Mouse (Mus musculus) gastrocnemius, postnatal 10 days (tissue): Measurements from ENCODE around the gene Ppp2r5e. TPM values are rescaled to one million over a fixed set of nuclear protein-coding genes. Genes with fewer than 3 reads are reported as not detected.

Source experiments
- DNase-seq: peaks from one replicate; pipeline ENCODE4 v3.0.0; 2021; ENCODE audit warnings: mixed read lengths
- long read RNA-seq, 2 experiments: library from polyadenylated mRNA; stranded (forward); transcript quantifications; one replicate each; pipeline ENCODE4 v2.0.0; 2021
- total RNA-seq, 2 experiments: library from RNA; stranded (reverse); gene quantifications; 2 replicates each; pipeline ENCODE4 v1.2.3; 2021

Gene Ppp2r5e
- total RNA-seq: 10 to 100 TPM; 28.6 to 32.0 TPM
- long read RNA-seq, experiment 1, full-length matches to known transcripts: 60 of 77 reads
- long read RNA-seq, experiment 1, partial matches to known transcripts: 2 of 77 reads
- long read RNA-seq, experiment 1, other reads (novel, unspliced or antisense): 15 of 77 reads
- long read RNA-seq, experiment 2, full-length matches to known transcripts: 36 of 44 reads
- long read RNA-seq, experiment 2, partial matches to known transcripts: 1 of 44 reads
- long read RNA-seq, experiment 2, other reads (novel, unspliced or antisense): 7 of 44 reads

- peak; percentile 99 for DNase-seq
Observed at GRCm38 (mm10) chr12:75596154-75597002, at the start of gene Ppp2r5e. Gene Ppp2r5e, minus strand, starts transcription at chr12:75596245.

- DNase-seq: no peak
Observed at GRCm38 (mm10) chr12:75645780-75646179, 49.7 kb upstream of the Ppp2r5e start.

DNA sequence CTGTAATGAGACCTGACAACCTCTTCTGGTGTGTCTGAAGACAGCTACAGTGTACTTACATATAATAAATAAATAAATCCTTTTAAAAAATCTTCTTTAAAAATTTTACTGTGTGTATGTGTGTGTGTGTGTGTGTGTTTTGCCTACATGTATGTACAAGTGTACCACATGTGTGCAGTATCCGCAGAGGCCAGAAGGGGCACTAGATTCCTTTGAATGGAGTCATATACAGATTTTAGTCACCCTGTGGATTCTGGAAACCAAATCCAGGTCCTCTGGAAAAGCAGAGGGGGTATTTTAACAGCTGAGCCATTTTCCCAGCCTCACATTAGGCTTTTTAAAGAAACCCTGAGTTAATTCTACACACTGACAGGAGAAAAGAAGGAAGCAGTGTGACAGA lies 45.7 kb upstream of the Ppp2r5e start:
- DNase-seq: no peak

- DNase-seq: no peak
Observed at GRCm38 (mm10) chr12:75638345-75638744, 42.3 kb upstream of the Ppp2r5e start.

GRCm38 (mm10) chr12:75637103-75637502 lies 41.1 kb upstream of the Ppp2r5e start:
- DNase-seq: no peak

GRCm38 (mm10) chr12:75635771-75636430 lies 39.9 kb upstream of the Ppp2r5e start:
- DNase-seq: no peak

GRCm38 (mm10) chr12:75629618-75630017 lies 33.6 kb upstream of the Ppp2r5e start:
- DNase-seq: no peak

GRCm38 (mm10) chr12:75623292-75623691 lies 27.2 kb upstream of the Ppp2r5e start:
- DNase-seq: no peak

GRCm38 (mm10) chr12:75622835-75623234 lies 26.8 kb upstream of the Ppp2r5e start:
- DNase-seq: no peak

GRCm38 (mm10) chr12:75616841-75617240 lies 20.8 kb upstream of the Ppp2r5e start:
- DNase-seq: no peak

GRCm38 (mm10) chr12:75616158-75616791 lies 20.2 kb upstream of the Ppp2r5e start:
- peak; percentile 13 for DNase-seq

DNA sequence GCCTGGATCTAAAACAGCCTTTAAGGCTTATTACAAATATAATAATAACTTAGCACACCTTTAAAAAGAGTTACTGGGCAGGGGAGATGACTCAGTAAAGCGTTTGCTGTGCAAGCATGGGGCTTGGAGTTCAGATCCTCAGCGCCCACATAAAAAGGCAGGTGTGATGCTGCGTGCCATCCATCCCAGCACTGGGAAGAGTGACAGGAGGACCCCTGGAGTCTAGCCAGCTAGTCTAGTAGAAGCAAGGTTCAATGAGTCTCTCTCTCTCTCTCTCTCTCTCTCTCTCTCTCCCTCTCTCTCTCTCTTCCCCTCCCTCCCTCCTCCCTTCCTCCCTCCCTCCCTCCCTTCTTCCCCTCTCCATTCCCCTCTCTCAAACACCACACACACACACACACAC lies 19.5 kb upstream of the Ppp2r5e start:
- peak; percentile 9 for DNase-seq

- DNase-seq: no peak
Observed at GRCm38 (mm10) chr12:75612711-75613110, 16.7 kb upstream of the Ppp2r5e start.

- DNase-seq: peak; percentile 11
Observed at GRCm38 (mm10) chr12:75599490-75599889, 3.4 kb upstream of the Ppp2r5e start.

DNA sequence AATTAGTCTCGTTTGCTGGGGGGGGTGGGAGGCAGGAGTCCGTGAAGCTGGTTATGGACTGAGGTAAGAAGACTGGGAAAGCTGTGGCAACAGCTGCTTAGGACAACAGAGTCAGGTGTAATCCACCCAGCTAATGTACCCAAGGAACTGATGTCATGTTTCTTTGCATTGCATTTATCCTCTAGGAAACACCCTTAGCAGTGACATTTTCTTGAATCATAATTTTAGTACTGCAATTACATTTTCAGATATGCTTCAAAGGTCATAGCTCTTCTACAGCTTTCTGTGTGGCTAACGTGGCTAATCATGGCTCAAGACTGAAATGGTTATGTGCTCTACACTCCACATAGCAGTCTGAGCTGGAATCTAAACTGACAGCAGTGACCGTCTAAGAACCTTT lies 2.9 kb upstream of the Ppp2r5e start:
- no peak for DNase-seq

GRCm38 (mm10) chr12:75597707-75598106 lies 1.7 kb upstream of the Ppp2r5e start:
- no peak for DNase-seq

- no peak for DNase-seq
Observed at GRCm38 (mm10) chr12:75595291-75596153, 523 bp downstream of the Ppp2r5e start.

DNA sequence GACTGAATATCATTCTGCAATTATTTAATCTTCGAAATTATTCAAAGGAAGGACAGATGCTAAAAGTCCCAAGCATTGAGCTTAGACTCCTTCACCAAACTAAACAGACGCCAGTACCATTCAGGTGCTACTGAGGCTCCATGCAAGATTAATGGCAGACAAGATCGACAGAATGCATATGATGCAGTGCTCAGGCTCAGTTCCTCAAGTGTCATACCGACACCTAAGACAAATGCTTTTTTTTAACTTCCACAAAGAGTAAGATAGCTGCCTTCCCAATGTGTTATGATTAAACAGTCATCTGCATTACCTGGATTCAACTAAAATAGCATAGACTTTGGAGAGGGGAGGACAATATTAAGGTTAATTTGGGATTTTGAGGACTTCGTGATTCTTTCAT lies 1.6 kb downstream of the Ppp2r5e start:
- DNase-seq: no peak

GRCm38 (mm10) chr12:75593817-75594216 lies 2.2 kb downstream of the Ppp2r5e start:
- DNase-seq: no peak

- DNase-seq: no peak
Observed at GRCm38 (mm10) chr12:75587501-75587900, 8.5 kb downstream of the Ppp2r5e start.

GRCm38 (mm10) chr12:75583776-75584175 lies 12.3 kb downstream of the Ppp2r5e start:
- no peak for DNase-seq

GRCm38 (mm10) chr12:75579076-75579475 lies 17.0 kb downstream of the Ppp2r5e start:
- DNase-seq: no peak
